Mouse (Mus musculus): ENCODE results near the gene Kif26b.

The Kif26b gene

DNA sequence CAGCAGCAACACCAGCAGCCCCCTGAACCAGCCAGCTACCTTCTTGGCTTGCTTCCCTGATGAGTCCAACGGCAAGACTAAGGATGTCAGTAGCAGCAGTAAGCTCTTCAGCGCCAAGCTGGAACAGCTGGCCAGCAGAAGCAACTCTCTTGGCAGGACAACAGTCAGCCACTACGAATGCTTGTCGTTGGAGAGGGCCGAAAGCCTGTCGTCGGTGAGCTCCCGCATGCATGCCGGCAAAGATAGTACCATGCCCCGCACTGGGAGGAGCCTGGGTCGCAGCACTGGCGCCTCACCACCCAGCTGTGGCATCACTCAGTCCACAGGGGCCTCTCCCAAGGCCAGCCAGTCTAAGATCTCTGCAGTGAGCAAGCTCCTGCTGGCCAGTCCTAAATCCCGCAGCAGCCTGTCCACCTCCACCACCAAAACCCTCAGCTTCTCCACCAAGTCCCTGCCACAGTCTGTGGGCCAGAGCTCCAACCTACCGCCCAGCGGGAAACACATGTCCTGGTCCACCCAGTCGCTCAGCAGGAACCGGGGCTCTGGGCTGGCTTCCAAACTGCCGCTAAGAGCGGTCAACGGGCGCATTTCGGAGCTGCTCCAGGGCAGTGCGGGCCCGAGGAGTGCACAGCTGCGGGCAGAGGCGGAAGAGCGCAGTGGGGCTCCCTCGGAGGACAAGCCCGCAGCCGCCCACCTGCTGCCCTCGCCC lies 388.4 kb downstream of the Kif26b start:
- no peak for DNase-seq (ENCODE audit: low spot score)

DNA sequence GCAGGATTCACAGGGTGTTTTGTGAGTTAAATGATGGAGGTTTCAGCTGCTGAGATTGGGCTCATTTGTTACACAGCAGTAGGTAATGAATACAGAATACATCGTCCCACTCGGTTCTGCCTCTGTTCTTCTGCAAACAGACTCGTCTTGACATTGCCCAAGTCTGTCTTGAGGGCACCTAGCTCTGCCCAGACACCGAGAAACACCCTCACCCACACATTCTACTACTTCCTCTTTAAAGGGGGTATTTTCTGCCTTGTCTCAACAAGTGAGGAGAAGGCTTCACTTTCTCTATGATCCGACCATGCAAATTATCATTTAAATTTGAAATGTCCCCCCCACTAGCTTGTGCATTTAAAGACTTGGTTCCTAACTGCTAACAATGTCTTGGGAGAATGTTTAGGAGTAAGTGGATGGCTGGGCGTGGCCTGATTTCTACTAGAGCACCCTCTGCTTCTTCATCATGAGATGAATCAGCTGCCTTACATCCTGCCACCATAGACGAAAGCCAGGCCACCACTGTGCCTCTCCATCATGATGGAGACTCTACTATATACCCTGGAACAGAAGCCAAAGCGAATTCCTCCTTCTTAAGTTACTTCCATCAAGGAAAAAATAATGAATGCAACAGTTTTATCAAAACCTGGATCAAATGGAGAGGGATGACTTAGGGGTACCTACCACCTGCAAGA lies 395.7 kb downstream of the Kif26b start:
- no peak for DNase-seq (ENCODE audit: low spot score)

DNA sequence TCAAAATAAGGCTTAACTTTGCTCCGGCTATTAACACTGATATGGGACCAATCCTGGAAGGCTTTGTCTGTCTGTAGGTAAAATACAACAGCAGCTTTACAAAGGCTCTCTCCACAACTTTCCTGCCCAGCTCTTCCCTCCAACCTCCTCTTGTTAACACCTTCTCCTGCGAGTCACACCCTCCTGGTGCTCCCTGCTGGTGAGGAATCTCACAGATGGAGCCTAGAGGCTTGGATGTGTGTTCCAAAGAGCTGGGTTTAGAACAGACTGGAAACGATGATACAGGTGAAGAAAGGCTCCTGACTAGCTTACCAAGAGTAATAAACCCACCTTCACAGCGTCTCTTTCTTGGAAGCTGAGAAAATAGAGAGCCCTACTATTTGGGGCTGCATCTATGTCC lies 400.6 kb downstream of the Kif26b start:
- no peak for DNase-seq (ENCODE audit: low spot score)

DNA sequence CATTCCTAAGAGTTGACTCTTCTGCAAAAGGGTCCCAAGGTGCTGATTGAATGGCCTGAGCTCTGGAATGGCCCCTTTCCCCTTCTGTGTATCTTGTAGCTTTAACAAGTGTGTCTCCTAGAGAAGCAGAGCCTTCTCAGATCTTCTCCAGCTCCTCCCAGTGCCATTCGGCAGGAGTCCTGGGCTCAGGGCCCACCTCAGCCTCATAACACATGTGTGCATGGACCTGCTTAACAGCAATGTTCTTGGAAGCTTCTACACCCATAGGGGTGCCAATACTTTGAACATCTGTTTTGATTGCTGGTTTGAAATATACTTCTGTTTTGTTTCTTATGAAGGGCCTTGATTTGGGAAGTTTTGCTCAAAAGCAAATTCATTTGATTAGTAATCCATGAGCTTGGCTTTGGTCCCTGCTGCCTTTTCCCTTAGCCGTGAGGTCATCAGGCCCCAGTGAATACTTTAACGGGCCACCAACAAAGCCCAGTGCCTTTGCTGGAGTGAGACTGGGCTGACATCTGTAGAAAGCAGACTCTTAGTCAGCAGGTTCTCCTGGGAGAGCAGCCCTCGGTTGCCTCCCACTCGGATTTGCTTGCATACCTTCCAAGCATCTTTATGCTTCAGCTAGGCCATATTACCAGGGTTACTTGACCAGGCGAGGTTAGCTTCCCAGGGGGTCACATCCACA lies 405.2 kb downstream of the Kif26b start:
- no peak for DNase-seq (ENCODE audit: low spot score)

DNA sequence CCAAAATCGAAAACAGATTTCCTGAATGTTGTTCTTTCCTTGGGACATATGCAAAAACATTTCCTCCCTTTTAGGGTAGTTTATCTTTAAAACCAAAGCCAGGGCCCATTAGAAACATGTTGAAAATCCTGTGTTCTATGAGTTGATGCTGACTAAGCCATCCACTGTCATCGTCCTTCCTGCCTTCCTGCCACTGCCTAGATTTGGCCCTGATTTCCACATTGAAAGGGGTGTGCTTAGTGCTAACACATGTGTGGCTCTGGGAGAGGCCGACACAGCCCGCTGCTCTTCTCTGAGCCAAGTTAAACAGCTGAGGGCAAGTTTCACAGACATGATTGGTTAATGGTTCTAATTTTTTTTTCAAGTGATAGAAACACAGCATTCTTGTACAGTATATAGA lies 407.5 kb downstream of the Kif26b start:
- DNase-seq (ENCODE audit: low spot score): no peak

DNA sequence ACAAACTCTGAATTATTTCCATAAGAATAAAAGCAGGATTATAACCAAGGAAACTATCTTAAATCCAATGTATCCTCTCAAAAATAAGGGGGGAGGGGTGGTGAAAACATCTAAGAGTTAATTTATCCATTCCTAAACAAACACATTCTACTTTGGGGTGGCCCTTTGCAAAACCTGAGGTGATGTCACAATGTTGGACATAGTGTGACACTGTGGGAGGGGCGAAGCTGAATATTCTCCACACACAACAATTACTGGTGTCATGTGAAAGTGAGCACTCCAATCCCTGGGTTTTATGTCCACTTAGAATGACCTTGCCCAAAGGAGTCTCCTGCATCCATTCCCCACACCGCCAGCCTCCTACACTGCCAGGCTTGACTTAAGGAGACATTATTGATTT lies 408.1 kb downstream of the Kif26b start:
- no peak for DNase-seq (ENCODE audit: low spot score)

DNA sequence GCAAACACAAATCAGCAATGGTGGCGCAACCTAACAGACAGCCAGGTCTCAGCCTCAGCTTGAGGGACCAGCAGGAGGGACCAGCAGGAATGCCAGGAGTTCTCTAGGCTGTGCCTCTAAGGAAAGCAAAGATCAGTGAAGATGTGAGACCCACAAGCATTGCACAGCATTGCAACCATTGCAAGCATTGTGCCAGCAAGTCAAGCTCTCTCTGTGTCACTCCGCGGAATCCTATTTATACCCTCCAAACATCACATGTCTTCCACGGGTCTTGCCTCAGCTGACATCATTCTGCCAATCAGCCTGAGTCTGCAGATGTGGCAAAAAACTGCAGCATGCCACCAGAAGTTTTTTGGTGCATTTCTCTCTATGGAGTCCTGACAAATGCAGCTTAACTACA lies 411.4 kb downstream of the Kif26b start:
- DNase-seq (ENCODE audit: low spot score): no peak

DNA sequence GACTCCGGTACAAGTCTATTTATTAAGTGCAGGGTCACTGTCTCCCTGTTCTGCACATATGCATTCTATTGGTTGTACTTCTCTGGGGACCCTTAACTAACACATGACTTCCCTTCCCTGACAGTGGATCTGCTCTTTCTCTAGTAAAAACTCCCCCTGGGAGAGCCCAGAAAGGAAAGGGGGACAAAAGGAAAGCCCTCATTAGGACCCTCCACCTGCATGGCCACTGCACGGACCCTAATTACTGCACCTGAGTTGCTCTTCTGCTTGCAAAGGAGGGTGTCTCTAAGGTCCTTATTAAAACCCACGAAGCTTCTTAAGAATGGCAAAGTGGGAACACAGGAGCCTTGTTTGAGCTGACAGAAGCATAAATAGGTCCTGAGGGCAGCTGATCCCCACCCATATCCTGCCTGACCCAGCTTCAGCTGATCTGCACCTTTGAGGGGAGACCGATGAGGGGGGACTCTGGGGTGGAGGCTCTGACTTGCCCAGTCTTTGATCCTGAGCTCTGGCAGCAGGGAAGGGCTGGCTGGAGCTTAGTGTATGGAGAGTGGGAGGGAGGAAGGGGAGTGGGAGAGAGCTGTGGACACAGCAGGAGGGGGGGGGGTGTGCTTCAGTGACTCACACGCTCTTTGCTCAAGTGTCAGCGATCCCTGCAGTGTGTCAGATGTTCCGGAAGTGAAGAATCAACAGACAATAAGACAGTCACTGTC lies 413.5 kb downstream of the Kif26b start:
- no peak for DNase-seq (ENCODE audit: low spot score)

DNA sequence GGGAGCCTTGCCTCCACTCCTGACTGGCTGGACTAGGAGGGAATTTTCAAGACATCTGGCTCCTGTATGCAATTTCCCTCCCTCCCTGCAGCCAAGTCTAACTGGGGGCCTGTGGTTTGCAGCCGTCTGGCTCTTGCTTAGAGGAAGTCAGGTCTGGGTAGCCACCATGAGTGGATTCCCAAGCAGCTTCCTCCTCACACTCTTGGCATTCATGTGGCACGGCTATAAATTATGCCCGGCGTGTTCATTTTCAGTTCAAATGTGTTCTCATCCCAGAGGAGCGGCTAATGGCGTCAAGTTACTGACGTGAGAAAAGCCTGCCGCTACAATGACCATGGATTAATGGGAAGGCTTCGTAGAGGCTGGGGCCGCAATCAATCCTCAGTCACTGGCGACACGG lies 424.0 kb downstream of the Kif26b start:
- peak; percentile 25 for DNase-seq (ENCODE audit: low spot score)

DNA sequence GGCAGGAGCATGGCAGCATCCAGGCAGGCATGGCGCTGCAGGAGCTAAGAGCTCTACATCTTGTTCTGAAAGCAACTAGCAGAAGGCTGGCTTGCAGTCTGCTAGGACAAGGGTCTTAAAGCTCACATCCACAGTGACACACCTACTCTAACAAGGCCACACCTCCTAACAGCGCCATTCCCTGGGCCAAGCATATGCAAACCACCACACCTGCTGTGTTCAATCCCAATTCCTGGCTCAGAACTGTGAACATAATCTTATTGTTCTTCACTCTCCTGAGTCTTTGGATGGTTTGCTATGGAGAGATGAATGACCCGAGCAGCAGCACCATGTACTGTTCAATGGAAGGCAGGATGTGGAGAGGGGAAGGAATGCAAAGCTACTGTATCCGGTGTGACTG lies 429.7 kb downstream of the Kif26b start:
- no peak for DNase-seq (ENCODE audit: low spot score)

DNA sequence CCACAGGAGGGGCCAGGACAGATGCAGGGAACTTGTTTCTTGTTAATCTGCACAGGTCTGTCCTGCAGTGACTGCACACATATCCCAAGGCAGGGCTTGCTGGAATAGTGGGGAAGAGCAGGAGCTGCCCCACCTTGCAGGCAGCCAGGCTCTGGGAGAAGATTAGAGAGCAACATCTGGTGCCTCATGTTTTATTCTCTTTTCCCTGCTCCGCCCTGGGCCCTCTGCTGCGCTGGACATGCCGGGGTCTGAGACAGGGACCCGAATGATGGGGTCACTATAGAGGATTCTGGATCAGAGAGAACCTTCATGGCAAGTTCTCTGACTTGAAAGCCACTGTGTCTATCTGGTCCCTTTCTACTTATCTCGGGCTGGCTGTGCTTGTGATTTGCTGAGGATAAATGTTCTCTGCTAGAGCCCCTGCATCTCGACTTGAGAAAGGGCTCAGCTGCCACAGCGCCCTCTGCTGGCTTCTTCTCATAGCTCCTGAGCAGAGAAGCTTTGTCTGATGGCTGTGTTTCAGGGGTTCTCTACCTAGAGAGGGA lies 431.2 kb downstream of the Kif26b start:
- peak; percentile 91 for DNase-seq (ENCODE audit: low spot score)

DNA sequence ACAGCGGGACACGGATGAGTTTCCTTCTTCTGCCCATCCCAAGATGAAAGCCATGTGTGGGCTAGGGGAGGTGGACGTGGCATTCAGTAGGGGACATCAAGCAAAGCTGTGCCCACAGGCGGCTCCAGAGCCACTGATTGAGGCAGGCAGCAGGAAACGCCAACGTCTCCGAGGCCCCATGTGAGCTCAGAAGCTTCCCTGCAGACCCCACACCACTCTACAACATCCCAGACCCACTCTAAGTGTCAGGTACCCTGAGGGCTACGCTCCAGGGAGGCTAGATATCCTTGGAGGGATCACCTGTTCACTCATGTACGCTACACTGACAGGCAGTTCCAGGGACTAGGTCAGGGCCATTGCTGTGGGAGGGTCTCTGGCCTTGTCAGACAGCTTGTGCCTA lies 432.7 kb downstream of the Kif26b start:
- DNase-seq (ENCODE audit: low spot score): no peak

DNA sequence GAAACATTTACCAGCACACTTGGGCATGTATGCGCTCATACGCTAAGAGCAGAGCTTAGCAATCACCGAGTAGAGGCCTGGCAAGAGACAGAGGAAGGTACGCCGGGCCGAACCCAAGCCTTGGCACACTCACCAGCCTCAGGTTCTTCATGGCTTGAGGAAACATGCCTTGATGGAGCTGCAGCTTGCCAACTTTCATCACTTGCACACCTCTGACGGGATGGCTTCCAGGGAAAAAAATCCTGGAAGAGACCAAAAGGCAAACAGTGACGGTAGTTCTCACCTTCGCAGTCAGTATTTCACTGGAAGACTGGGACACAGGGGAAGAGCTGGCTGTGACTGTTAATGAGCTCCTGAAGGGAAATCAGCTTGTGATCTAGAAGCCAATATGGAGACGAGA lies 443.1 kb downstream of the Kif26b start:
- no peak for DNase-seq (ENCODE audit: low spot score)

DNA sequence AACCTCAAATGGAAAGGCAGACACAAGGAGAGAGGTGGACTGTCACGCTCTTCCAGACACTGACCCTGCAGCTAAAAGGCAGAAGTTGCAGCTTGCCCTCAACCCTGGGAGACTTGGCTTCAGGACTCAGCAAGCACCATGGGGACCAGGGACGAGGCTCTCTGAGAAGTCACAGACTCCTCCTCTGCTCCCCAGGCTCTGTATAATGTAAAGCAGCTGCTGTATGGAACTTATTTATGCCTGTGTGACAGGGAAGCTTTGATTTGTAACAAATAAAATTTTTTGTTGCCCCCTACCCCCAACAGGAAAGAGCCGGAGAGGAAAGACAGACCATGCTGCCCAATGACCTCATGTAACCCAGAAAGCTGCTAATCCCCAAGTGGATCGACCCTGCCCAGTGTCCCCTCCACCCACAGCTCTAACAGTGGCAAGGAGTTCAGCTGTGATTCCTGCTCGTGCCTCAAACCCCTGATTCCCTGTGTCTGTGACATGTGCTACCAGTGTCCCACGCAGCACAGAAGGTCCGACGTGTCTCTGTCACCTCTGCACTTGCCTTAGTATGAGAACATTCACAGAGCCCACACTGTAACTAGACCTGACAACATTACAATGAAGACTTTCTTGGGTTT lies 449.8 kb downstream of the Kif26b start:
- DNase-seq (ENCODE audit: low spot score): no peak

DNA sequence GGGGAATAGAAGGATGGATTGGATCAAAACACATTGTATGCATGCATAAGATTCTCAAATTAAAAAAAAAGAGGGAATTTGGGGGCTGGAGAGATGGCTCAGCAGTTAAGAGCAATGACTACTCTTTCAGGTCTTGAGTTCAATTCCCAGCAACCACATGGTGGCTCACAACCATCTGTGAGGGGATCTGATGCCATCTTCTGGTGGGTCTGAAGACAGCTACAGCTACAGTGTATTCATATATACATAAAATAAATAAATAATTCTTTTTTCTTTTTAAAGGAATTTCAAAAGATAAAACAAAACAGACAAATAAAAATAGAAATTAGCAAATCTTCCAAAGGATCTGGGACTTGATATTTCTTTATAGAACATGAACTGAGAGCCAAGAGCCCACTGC lies 451.3 kb downstream of the Kif26b start:
- no peak for DNase-seq (ENCODE audit: low spot score)

DNA sequence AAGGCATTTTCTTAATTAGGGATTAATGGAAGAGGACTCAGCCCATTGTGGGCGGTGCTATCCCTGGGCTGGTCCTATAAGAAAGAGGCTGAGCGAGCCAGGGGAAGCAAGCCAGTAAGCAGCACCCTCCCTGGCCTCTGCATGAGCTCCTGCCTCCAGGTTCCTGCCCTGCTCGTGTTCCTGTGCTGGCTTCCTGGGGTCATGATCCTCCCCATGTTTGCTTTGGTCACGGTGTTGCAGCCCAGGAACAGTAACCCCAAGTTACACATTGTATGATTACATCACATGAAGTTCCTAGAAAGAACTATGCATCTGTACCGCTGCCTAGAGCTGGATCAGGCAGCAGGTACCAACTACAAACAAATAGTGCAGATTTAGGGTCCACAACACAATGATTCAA lies 452.7 kb downstream of the Kif26b start:
- no peak for DNase-seq (ENCODE audit: low spot score)

DNA sequence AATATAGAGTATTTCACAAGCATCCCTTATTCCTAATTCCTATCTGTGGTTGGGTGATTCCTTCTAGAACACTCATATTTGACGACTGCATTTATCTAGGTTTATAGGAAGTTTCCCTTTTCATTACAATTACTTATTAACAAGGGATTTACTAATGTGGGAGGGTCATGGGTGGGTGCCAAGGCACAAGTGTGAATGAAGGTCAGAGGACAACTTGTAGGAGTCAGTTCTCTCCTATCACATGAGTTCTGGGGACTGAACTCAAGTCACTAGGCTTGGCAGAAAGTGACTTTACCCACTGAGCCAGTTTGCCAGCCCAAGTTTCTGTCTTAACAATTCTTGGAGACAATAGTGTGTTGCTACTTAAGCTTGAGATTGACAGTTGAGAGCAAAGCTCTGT lies 459.3 kb downstream of the Kif26b start:
- no peak for DNase-seq (ENCODE audit: low spot score)

All from retina, embryonic 14.5 days (tissue).